ENCODE assay signal across 29 mouse cellular contexts in the genomic region with DNA sequence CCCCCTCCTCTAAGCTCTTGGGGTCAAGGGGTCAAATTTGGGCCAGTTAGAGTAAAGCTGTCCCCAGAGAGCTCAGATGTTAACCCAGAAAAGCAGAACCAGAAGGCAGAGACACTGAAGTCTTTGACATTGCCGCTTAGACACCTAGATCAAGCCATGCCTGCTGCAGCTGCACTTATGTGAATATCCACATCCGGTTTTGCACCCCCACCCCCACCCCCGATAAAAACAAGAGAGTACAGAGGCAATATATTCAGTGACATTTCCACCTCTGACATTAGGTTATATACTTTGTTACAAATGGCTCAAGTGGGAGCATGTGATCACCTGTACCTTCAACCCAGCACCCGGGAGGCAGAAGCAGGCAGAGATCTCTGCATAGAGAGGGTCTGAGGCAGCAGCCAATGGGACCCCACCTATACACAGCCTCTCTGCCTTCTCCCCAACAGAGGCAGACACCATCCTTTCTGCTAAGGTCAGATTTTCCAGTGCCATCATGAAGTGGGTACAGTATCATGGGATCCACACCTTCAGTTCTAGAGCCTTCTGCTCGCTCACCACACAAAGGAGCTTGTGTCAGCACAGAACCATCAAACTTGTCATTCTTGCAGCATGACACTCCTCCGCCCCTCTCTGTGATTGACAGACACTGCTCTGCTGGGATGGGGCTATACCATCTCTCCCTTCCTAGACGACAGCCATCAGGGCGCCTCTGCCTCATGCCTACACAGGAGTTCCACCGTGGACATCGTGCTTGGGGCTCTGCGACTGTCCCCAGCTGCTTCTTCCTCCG. TPM values are rescaled to one million over a fixed set of nuclear protein-coding genes. Genes with fewer than 3 reads are reported as not detected.
DNase-seq lines count a peak whose midpoint lies in the region; ATAC-seq and TF ChIP-seq lines count a peak whose summit lies in the region.
"Had no signal": no experiment of that assay in that cellular context is flagged by ENCODE, and none has a peak within 500 bp of the region (broad histone marks: within the 10 kb centered on the region; RNA-seq: fewer than 3 reads in every experiment).

No protein-coding gene starts in this region.

- no peak overlapping the region for H3K9ac ChIP-seq in intestine, postnatal 0 days (ENCODE audit: low read depth, low read length)
- H3K9ac ChIP-seq: embryonic facial prominence, embryonic 13.5 days; forebrain, embryonic 12.5 days; forebrain, embryonic 15.5 days; heart, embryonic 12.5 days; heart, embryonic 15.5 days; hindbrain, embryonic 13.5 days had no signal

- TF ChIP-seq CTCF in cerebellum, adult 2 months (IDR thresholded peaks at IDR 0.05; ENCODE audit: borderline replicate concordance, insufficient read depth, low read depth, low read length) = no peak
- no peak for TF ChIP-seq CTCF in intestine, postnatal 0 days (IDR thresholded peaks at IDR 0.05; ENCODE audit: low read depth)

- no peak overlapping the region for H3K4me2 ChIP-seq in intestine, postnatal 0 days (replicated peaks; ENCODE audit: low read depth)
- H3K4me2 ChIP-seq: embryonic facial prominence, embryonic 13.5 days; forebrain, embryonic 12.5 days; forebrain, embryonic 15.5 days; heart, embryonic 12.5 days; heart, embryonic 15.5 days; hindbrain, embryonic 13.5 days had no signal

- H3K27ac ChIP-seq in cerebellum, adult 2 months (ENCODE audit: insufficient read depth, low read length) = no peak overlapping the region
- H3K27ac ChIP-seq in intestine, postnatal 0 days (ENCODE audit: low read depth, low read length) = no peak overlapping the region
- H3K27ac ChIP-seq: embryonic facial prominence, embryonic 10.5 days; embryonic facial prominence, embryonic 13.5 days; forebrain, embryonic 12.5 days; forebrain, embryonic 15.5 days; heart, embryonic 15.5 days; hindbrain, embryonic 10.5 days; hindbrain, embryonic 13.5 days had no signal

- peaks cover 11% of the 10 kb centered on the region; the same call in 1 of the 2 replicates for H3K36me3 ChIP-seq in intestine, postnatal 0 days (ENCODE audit: control insufficient read depth, insufficient read depth)
- H3K36me3 ChIP-seq: embryonic facial prominence, embryonic 10.5 days; embryonic facial prominence, embryonic 13.5 days; forebrain, embryonic 12.5 days; forebrain, embryonic 15.5 days; heart, embryonic 12.5 days; heart, embryonic 15.5 days; hindbrain, embryonic 10.5 days had no signal

- H3K9me3 ChIP-seq in intestine, postnatal 0 days (ENCODE audit: control insufficient read depth) = no peaks in the 10 kb centered on the region
- H3K9me3 ChIP-seq: embryonic facial prominence, embryonic 10.5 days; embryonic facial prominence, embryonic 13.5 days; forebrain, embryonic 12.5 days; forebrain, embryonic 15.5 days; heart, embryonic 12.5 days; heart, embryonic 15.5 days; hindbrain, embryonic 13.5 days had no signal

- DNase-seq in A20 (ENCODE audit: low read depth, low spot score) = peak; percentile 30
- peak; percentile 47 for DNase-seq in CD4-positive, CD25-positive, alpha-beta regulatory T cell, adult 2 months (ENCODE audit: low read depth, low spot score)
- no peak for DNase-seq in kidney, postnatal 36 days
- DNase-seq in cerebellum, adult 2 months = no peak
- DNase-seq in urinary bladder, postnatal 25 days (ENCODE audit: low spot score) = no peak
- DNase-seq: adrenal gland, postnatal 10 days; adrenal gland, postnatal 36 days; cerebellum, adult 11 months; cerebellum, adult 8-10 months; cerebellum, postnatal 10 days; cerebellum, postnatal 36 days; embryo, embryonic 11 days; gastrocnemius, postnatal 25 days; heart, adult 18-20 months; heart, postnatal 10 days; heart, postnatal 36 days had no signal

- WGBS in cerebellum, adult 2 months = 85% methylated on average over 12 of the region's 12 CpGs
- WGBS in intestine, postnatal 0 days = 83% methylated on average over 12 of the region's 12 CpGs

- ATAC-seq in activated CD4-positive, CD25-positive, alpha-beta regulatory T cell, adult 4 months = peak; percentile 63
- ATAC-seq in inflammation-experienced regulatory T-cells, adult 6 months = peak; percentile 10
- no peak for ATAC-seq in intestine, postnatal 0 days
- ATAC-seq: forebrain, embryonic 15.5 days; hindbrain, embryonic 16.5 days had no signal

- H3K27me3 ChIP-seq in cerebellum, adult 2 months (ENCODE audit: control insufficient read depth, insufficient read depth, low read length) = no peaks in the 10 kb centered on the region
- no peaks in the 10 kb centered on the region for H3K27me3 ChIP-seq in intestine, postnatal 0 days (replicated peaks; ENCODE audit: control insufficient read depth, insufficient read depth, low read length)
- H3K27me3 ChIP-seq: embryonic facial prominence, embryonic 13.5 days; forebrain, embryonic 12.5 days; forebrain, embryonic 15.5 days; heart, embryonic 12.5 days; heart, embryonic 15.5 days; hindbrain, embryonic 13.5 days had no signal

- no peak for TF ChIP-seq POLR2A in cerebellum, adult 2 months (IDR thresholded peaks at IDR 0.05; ENCODE audit: borderline replicate concordance, insufficient read depth, low read length)

- no peak overlapping the region for H3K4me3 ChIP-seq in cerebellum, adult 2 months (replicated peaks; ENCODE audit: insufficient read depth, low read depth, low read length)
- H3K4me3 ChIP-seq in intestine, postnatal 0 days (ENCODE audit: low read depth, low read length) = no peak overlapping the region
- H3K4me3 ChIP-seq: embryonic facial prominence, embryonic 10.5 days; embryonic facial prominence, embryonic 13.5 days; erythroblast, embryonic 14.5 days; forebrain, embryonic 12.5 days; forebrain, embryonic 15.5 days; heart, embryonic 12.5 days; heart, embryonic 15.5 days; hindbrain, embryonic 10.5 days; hindbrain, embryonic 13.5 days had no signal

- peaks cover 6% of the 10 kb centered on the region for H3K4me1 ChIP-seq in cerebellum, adult 2 months (ENCODE audit: control insufficient read depth, insufficient read depth, low read length)
- H3K4me1 ChIP-seq in intestine, postnatal 0 days (replicated peaks; ENCODE audit: control insufficient read depth, insufficient read depth, low read length) = peaks cover 13% of the 10 kb centered on the region; the same call in 1 of the 2 replicates
- H3K4me1 ChIP-seq: embryonic facial prominence, embryonic 13.5 days; forebrain, embryonic 15.5 days; hindbrain, embryonic 13.5 days had no signal

RNA-seq across cellular contexts. Expression of gene Adap1, which starts 34.8 kb away (rescaled TPM):
- polyA plus RNA-seq in activated CD4-positive, CD25-positive, alpha-beta regulatory T cell, adult 4 months (2017; shearing (Covaris generic)) = 1 to 10 TPM; 3.5 to 5.7 TPM
- polyA plus RNA-seq in inflammation-experienced regulatory T-cells, adult 6 months (2017; shearing (Covaris generic)) = 10 to 100 TPM in 1 of 3 experiments, 1 to 10 TPM in 2; 3.0 to 13.5 (median 3.7) TPM
- 156 and 163 TPM in 2 replicates for polyA plus RNA-seq in cerebellum, adult 2 months (2012; rRNA removed)
- polyA plus RNA-seq in intestine, postnatal 0 days (2015; fragmentation: Nextera tagmentation; extraction: Ambion mirVana) = 33.4 and 33.8 TPM in 2 replicates

RNA-seq across cellular contexts. Expression of gene Get4, which starts 38.5 kb away (rescaled TPM):
- polyA plus RNA-seq in activated CD4-positive, CD25-positive, alpha-beta regulatory T cell, adult 4 months (2017; shearing (Covaris generic)) = 10 to 100 TPM; 14.9 to 18.2 TPM
- 10 to 100 TPM; 12.0 to 25.4 (median 16.7) TPM for polyA plus RNA-seq in inflammation-experienced regulatory T-cells, adult 6 months (2017; shearing (Covaris generic))
- polyA plus RNA-seq in cerebellum, adult 2 months (2012; rRNA removed) = 106 and 114 TPM in 2 replicates
- polyA plus RNA-seq in intestine, postnatal 0 days (2015; fragmentation: Nextera tagmentation; extraction: Ambion mirVana) = 127 and 129 TPM in 2 replicates

Comparison
In these comparisons a context has a peak if more than half of its experiments do, and no peak if none do; other contexts are left out.
1. DNase-seq: peak in A20 (single experiment) and CD4-positive, CD25-positive, alpha-beta regulatory T cell, adult 2 months (single experiment); none in kidney, postnatal 36 days (0 of 2), cerebellum, adult 2 months (0 of 2) and urinary bladder, postnatal 25 days (single experiment).